Mouse (Mus musculus) liver, embryonic 14.5 days (tissue): ENCODE measurements around the gene Pde4d.

Experiments
- CTCF ChIP-seq: IDR thresholded peaks from 2 replicates; pipeline ENCODE4 v1.5.1; 2016; ENCODE audit warnings: antibody characterized with exemption, low read depth, control low read depth
- EP300 ChIP-seq: IDR thresholded peaks from 2 replicates; pipeline ENCODE4 v1.6.1; 2016; ENCODE audit warnings: antibody characterized with exemption, low read depth

DNA sequence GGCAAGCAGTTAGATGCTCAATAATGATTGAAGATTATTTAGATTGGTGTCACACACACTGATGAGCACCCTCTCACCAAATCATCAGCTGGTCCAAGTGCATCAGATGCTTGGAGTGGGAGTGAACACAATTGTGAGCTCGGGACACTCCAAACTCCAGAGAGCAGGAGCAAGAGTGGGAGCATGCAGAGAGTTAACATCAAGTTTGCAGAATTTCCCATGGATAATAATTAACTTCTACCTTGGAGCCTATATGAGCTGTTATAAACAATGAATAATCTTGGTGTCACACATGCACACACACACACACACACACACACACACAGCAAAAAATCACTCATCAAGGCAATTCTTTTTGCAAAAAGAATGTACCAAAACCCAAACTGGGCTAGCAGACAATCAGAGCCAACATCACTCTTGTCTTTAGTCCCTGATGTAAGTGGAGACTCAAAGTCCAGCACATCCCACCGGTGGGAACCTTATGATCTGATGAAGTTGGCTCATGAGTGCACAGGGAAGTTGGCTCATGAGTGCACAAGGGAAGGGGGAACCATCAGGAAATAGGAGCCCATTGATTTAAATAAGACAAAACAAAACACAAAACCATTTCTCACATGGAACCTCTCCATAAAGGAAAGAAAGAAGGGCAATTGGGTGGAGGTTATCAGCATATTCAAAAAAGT, 1391.5 kb downstream of the Pde4d start:
- TF ChIP-seq CTCF, result no peak
- TF ChIP-seq EP300, result no peak
